Mouse (Mus musculus): ENCODE data around the gene Dot1l. TPM values are rescaled to one million over a fixed set of nuclear protein-coding genes. Genes with fewer than 3 reads are reported as not detected.

Dot1l gene
- total RNA-seq, 2 experiments from 2014 or later: 61.0 to 67.4 TPM

- DNase-seq (ENCODE audit: low spot score in 2 of 2): peak; percentile 61 to 68
Measured at GRCm38 (mm10) chr10:80757717-80758116, 2.7 kb downstream of the Dot1l start.

- DNase-seq (ENCODE audit: low spot score in 2 of 2): no peak
Measured at GRCm38 (mm10) chr10:80758651-80759050, 3.6 kb downstream of the Dot1l start.

- DNase-seq (ENCODE audit: low spot score in 2 of 2): no peak
Measured at GRCm38 (mm10) chr10:80760596-80761524, 5.9 kb downstream of the Dot1l start.

- DNase-seq (ENCODE audit: low spot score in 2 of 2): no peak
Measured at GRCm38 (mm10) chr10:80761821-80762220, 6.8 kb downstream of the Dot1l start.

GRCm38 (mm10) chr10:80763502-80763901 lies 8.5 kb downstream of the Dot1l start:
- no peak for DNase-seq (ENCODE audit: low spot score in 2 of 2)

GRCm38 (mm10) chr10:80765746-80766145 lies 10.7 kb downstream of the Dot1l start:
- DNase-seq (ENCODE audit: low spot score in 2 of 2): no peak

- no peak for DNase-seq (ENCODE audit: low spot score in 2 of 2)
Measured at GRCm38 (mm10) chr10:80766161-80766815, 11.3 kb downstream of the Dot1l start.

- no peak for DNase-seq (ENCODE audit: low spot score in 2 of 2)
Measured at GRCm38 (mm10) chr10:80768365-80768764, 13.4 kb downstream of the Dot1l start.

- no peak for DNase-seq (ENCODE audit: low spot score in 2 of 2)
Measured at GRCm38 (mm10) chr10:80773816-80774215, 18.8 kb downstream of the Dot1l start.

GRCm38 (mm10) chr10:80774549-80774948 lies 19.5 kb downstream of the Dot1l start:
- peak; percentile 90 for DNase-seq (ENCODE audit: low spot score in 2 of 2)

GRCm38 (mm10) chr10:80774981-80775380 lies 20.0 kb downstream of the Dot1l start:
- no peak for DNase-seq (ENCODE audit: low spot score in 2 of 2)

- no peak for DNase-seq (ENCODE audit: low spot score in 2 of 2)
Measured at GRCm38 (mm10) chr10:80775731-80776130, 20.7 kb downstream of the Dot1l start.

GRCm38 (mm10) chr10:80776358-80776869 lies 21.4 kb downstream of the Dot1l start:
- DNase-seq (ENCODE audit: low spot score in 2 of 2): no peak

GRCm38 (mm10) chr10:80777123-80777522 lies 22.1 kb downstream of the Dot1l start:
- no peak for DNase-seq (ENCODE audit: low spot score in 2 of 2)

- no peak for DNase-seq (ENCODE audit: low spot score in 2 of 2)
Measured at GRCm38 (mm10) chr10:80779565-80779964, 24.6 kb downstream of the Dot1l start.

- no peak for DNase-seq (ENCODE audit: low spot score in 2 of 2)
Measured at GRCm38 (mm10) chr10:80784302-80784701, 29.3 kb downstream of the Dot1l start.

GRCm38 (mm10) chr10:80784871-80785270 lies 29.9 kb downstream of the Dot1l start:
- DNase-seq (ENCODE audit: low spot score in 2 of 2): no peak

GRCm38 (mm10) chr10:80785963-80786362 lies 31.0 kb downstream of the Dot1l start:
- no peak for DNase-seq (ENCODE audit: low spot score in 2 of 2)

GRCm38 (mm10) chr10:80787517-80787916 lies 32.5 kb downstream of the Dot1l start:
- no peak for DNase-seq (ENCODE audit: low spot score in 2 of 2)

GRCm38 (mm10) chr10:80790761-80791404 lies 35.9 kb downstream of the Dot1l start:
- DNase-seq (ENCODE audit: low spot score in 2 of 2): no peak

- DNase-seq (ENCODE audit: low spot score in 2 of 2): no peak
Measured at GRCm38 (mm10) chr10:80791476-80792174, 36.6 kb downstream of the Dot1l start.

Data from layer of hippocampus, postnatal 10 days (tissue).